Mouse (Mus musculus) retina, adult 2 months (tissue): ENCODE measurements around the gene Prrc2c.
A peak's percentile ranks its signal among the peaks of the same experiment; 100 is the strongest.
"Not testable (repeated sequence)": the region's sequence is repeated elsewhere in the genome, so short reads cannot be mapped to it uniquely, and the experiment has no call there.

Experiments
- DNase-seq: peaks from one replicate; pipeline ENCODE4 v3.0.0-alpha.2; 2012; ENCODE audit warnings: low read depth, low spot score

The Prrc2c gene

GRCm38 (mm10) chr1:162740401-162740835 is at the start of gene Prrc2c:
Prrc2c (minus strand) TSS chr1:162740556.
- peak; percentile 96 for DNase-seq

- no peak for DNase-seq
Observed at GRCm38 (mm10) chr1:162785222-162785621, 44.9 kb upstream of the Prrc2c start.

GRCm38 (mm10) chr1:162783669-162784248 is 43.4 kb upstream of the Prrc2c start:
- DNase-seq: no peak

- not testable (repeated sequence) for DNase-seq
Observed at GRCm38 (mm10) chr1:162781035-162781434, 40.7 kb upstream of the Prrc2c start.

GRCm38 (mm10) chr1:162777943-162778538 is 37.7 kb upstream of the Prrc2c start:
- no peak for DNase-seq

- no peak for DNase-seq
Observed at GRCm38 (mm10) chr1:162773661-162774060, 33.3 kb upstream of the Prrc2c start.

- DNase-seq: no peak
Observed at GRCm38 (mm10) chr1:162771617-162772360, 31.4 kb upstream of the Prrc2c start.

GRCm38 (mm10) chr1:162752009-162752408 is 11.7 kb upstream of the Prrc2c start:
- no peak for DNase-seq

GRCm38 (mm10) chr1:162749607-162750006 is 9.3 kb upstream of the Prrc2c start:
- no peak for DNase-seq

GRCm38 (mm10) chr1:162748761-162749160 is 8.4 kb upstream of the Prrc2c start:
- DNase-seq: no peak

- DNase-seq: no peak
Observed at GRCm38 (mm10) chr1:162739831-162740394, 443 bp downstream of the Prrc2c start.

- no peak for DNase-seq
Observed at GRCm38 (mm10) chr1:162739406-162739805, 950 bp downstream of the Prrc2c start.

- no peak for DNase-seq
Observed at GRCm38 (mm10) chr1:162738472-162738871, 1.9 kb downstream of the Prrc2c start.

- no peak for DNase-seq
Observed at GRCm38 (mm10) chr1:162735084-162735483, 5.3 kb downstream of the Prrc2c start.

- DNase-seq: no peak
Observed at GRCm38 (mm10) chr1:162734283-162734682, 6.1 kb downstream of the Prrc2c start.

GRCm38 (mm10) chr1:162732041-162732440 is 8.3 kb downstream of the Prrc2c start:
- DNase-seq: no peak

- DNase-seq: no peak
Observed at GRCm38 (mm10) chr1:162729436-162729835, 10.9 kb downstream of the Prrc2c start.

GRCm38 (mm10) chr1:162727981-162728380 is 12.4 kb downstream of the Prrc2c start:
- DNase-seq: no peak

- no peak for DNase-seq
Observed at GRCm38 (mm10) chr1:162723610-162724009, 16.7 kb downstream of the Prrc2c start.

- no peak for DNase-seq
Observed at GRCm38 (mm10) chr1:162720645-162721044, 19.7 kb downstream of the Prrc2c start.

- DNase-seq: no peak
Observed at GRCm38 (mm10) chr1:162700389-162701066, 39.8 kb downstream of the Prrc2c start.

- DNase-seq: no peak
Observed at GRCm38 (mm10) chr1:162697866-162698265, 42.5 kb downstream of the Prrc2c start.
